Mouse (Mus musculus): ENCODE results near the gene Zmym4. TPM values are rescaled to one million over a fixed set of nuclear protein-coding genes. Genes with fewer than 3 reads are reported as not detected.

The Zmym4 gene
- polyA plus RNA-seq (2012; fragmentation: generic; extraction: Trizol): 1 to 10 TPM in 1 of 2 experiments, under 1 TPM in 1; 0.50 to 6.4 TPM

DNA sequence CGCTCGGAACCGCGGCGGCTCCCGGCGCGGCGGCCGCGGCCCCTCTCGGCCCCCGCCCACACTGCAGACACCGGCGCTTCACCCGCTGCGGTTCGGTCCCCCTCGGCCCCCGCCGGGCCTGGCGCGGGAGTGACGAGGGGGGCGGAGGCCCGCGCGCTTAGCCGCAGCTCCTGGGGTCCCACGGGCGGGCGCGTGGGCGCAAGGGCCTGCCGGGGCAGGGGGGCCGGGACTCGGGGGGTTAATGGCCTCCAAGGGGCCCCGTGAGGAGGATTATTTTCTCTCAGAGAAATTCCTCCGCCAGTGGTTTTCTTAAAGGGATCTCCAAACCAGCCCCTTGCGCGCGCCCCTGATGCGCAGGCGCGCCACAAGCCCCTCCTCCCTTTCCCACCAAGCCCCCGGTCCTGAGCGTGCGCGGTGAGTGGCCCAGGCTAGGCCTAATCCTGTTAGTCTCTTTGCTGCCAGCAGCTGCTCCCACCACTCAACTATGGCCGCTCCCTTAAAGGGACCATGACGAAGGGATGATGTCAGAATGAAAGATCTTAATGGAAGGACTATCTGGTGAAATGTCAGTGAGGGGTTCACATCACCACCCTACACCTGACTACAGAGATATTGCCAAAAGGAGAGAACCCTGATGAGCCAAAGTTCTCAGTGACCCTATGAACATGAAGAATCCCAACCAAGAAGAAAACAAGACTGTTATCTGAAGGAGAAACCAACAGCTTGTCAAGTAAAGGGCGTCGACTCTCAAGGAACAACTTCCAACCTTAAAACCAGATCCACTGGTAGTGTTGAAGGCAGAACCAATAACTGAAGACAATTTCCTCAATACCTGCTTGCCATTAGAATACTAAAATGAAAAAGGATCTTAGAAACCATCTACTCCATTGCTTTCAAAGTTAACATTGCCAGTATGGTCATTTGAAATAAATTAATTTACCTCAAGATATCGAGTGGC is at the start of gene Zmym4:
TSS of gene Zmym4 (minus strand) at position 272 of the 958 bp plus-strand sequence.

Other genes starting within 250 kb of the Zmym4 start
- gene Tfap2e, start 231.9 kb downstream of the Zmym4 start, polyA plus RNA-seq (2012; fragmentation: generic; extraction: Trizol): not detected
- 10 to 100 TPM; 16.8 to 33.9 TPM for gene Ncdn, start 214.7 kb downstream of the Zmym4 start, polyA plus RNA-seq (2012; fragmentation: generic; extraction: Trizol)
- 10 to 100 TPM in 1 of 2 experiments, 1 to 10 TPM in 1; 4.2 to 16.4 TPM for gene AU040320, start 214.6 kb downstream of the Zmym4 start, polyA plus RNA-seq (2012; fragmentation: generic; extraction: Trizol)
- 100 to 1,000 TPM in 1 of 2 experiments, 10 to 100 TPM in 1; 23.1 to 109 TPM for gene Sfpq, start 53.2 kb upstream of the Zmym4 start, polyA plus RNA-seq (2012; fragmentation: generic; extraction: Trizol)
- 1 to 10 TPM in 1 of 2 experiments, under 1 TPM in 1; 0.36 to 2.3 TPM for gene Zmym1, start 93.0 kb upstream of the Zmym4 start, polyA plus RNA-seq (2012; fragmentation: generic; extraction: Trizol)
- gene Zmym6, start 109.2 kb upstream of the Zmym4 start, polyA plus RNA-seq (2012; fragmentation: generic; extraction: Trizol): 1 to 10 TPM in 1 of 2 experiments, under 1 TPM in 1; 0.02 to 1.2 TPM
- 10 to 100 TPM in 1 of 2 experiments, 1 to 10 TPM in 1; 2.3 to 10.6 TPM for gene Tmem35b, start 155.6 kb upstream of the Zmym4 start, polyA plus RNA-seq (2012; fragmentation: generic; extraction: Trizol)
- under 1 TPM; 0.01 to 0.09 TPM for gene Dlgap3, start 201.1 kb upstream of the Zmym4 start, polyA plus RNA-seq (2012; fragmentation: generic; extraction: Trizol)